Mouse (Mus musculus) layer of hippocampus, adult 9-10 months (tissue): ENCODE results near the gene Exosc2.

ENCODE experiments used
- DNase-seq: peaks from one replicate; pipeline ENCODE4 v3.0.0; 2022; ENCODE audit warnings: low spot score

Exosc2 gene

GRCm38 (mm10) chr2:31727576-31728277 lies 57.2 kb downstream of the Exosc2 start:
- DNase-seq: no peak

DNA sequence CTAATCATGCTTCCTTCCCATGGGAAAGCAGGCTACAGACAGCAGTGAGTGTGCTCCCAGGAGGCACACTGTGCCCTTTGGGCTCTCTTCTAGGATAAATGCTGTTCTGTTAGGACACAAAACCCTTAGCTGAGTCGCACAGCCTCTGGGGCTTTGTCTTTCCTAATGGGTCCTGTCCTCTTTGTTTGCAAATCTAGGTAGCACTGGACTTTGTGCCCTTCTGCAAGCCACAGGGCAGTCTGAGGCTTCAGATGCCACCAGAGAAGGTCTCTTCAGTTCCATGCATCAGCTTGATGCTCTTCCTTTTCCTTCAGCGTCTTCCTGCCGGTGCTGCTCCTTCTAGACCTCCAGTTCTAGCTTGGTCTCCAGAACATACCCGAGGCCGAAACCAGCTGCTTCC lies 60.1 kb downstream of the Exosc2 start:
- DNase-seq: no peak
